Mouse (Mus musculus): ENCODE results near the gene Cxcl3. TPM values are rescaled to one million over a fixed set of nuclear protein-coding genes. Genes with fewer than 3 reads are reported as not detected.

Gene Cxcl3
- not detected in 2 replicates for polyA plus RNA-seq (2014; fragmentation: Nextera tagmentation; extraction: Ambion mirVana)

- no peak within 1 kb of the TSS for H3K27ac ChIP-seq (ENCODE audit: low read depth, low read length)
- peak within 1 kb of the TSS; percentile 26 for H3K4me3 ChIP-seq (ENCODE audit: low read depth, low read length)
- ATAC-seq (peak; percentile 84), DNase-seq (ENCODE audit: low spot score) (peak; percentile 38)
- H3K4me2 ChIP-seq (ENCODE audit: low read length), result peak within 1 kb of the TSS; percentile 57
- peaks cover 4% of the 10 kb centered on the region; the same call in 1 of the 2 replicates for H3K4me1 ChIP-seq (ENCODE audit: control insufficient read depth, insufficient read depth, low read length)
- 17% methylated on average over 24 of the region's 26 CpGs for WGBS
- H3K36me3 ChIP-seq (ENCODE audit: control insufficient read depth, insufficient read depth, low read length), result no peaks in the 10 kb centered on the region
- H3K9ac ChIP-seq (ENCODE audit: low read length), result peak within 1 kb of the TSS; percentile 45; the same call in 1 of the 2 replicates
- no peaks in the 10 kb centered on the region for H3K27me3 ChIP-seq (replicated peaks; ENCODE audit: control insufficient read depth, insufficient read depth, low read length)
- no peaks in the 10 kb centered on the region for H3K9me3 ChIP-seq (replicated peaks; ENCODE audit: control insufficient read depth, low read length)
Observed at GRCm38 (mm10) chr5:90785659-90786588, at the start of gene Cxcl3. Gene Cxcl3, plus strand, starts transcription at chr5:90786103.

DNA sequence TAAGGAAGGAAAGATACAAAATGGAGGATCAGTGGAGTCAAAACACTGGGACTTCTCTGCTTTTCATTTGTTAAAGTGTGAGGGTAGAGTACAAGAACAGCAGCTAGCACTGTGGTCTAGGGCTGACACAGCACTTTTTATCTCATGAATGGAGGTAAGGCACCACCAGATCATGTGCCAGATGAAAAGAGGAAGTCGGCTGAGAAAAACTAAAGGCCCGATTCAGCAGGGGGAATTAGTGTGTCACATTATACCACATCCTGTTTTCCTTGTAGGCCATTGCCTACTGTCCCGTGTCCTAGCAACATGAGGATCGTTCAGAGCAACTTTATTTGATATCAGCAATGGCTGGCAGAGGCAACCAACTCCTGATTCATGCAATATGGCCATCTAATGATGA, 43.9 kb upstream of the Cxcl3 start:
- Histone ChIP-seq H3K4me2 (ENCODE audit: low read length) (no peak overlapping the region), H3K36me3 (ENCODE audit: control insufficient read depth, insufficient read depth, low read length) (no peaks in the 10 kb centered on the region), H3K27ac (ENCODE audit: low read depth, low read length) (no peak overlapping the region), H3K4me1 (ENCODE audit: control insufficient read depth, insufficient read depth, low read length) (no peaks in the 10 kb centered on the region), H3K9ac (ENCODE audit: low read length) (no peak overlapping the region), H3K27me3 (replicated peaks; ENCODE audit: control insufficient read depth, insufficient read depth, low read length) (no peaks in the 10 kb centered on the region), H3K4me3 (ENCODE audit: low read depth, low read length) (no peak overlapping the region), H3K9me3 (replicated peaks; ENCODE audit: control insufficient read depth, low read length) (no peaks in the 10 kb centered on the region)
- 77% methylated on average over 4 of the region's 4 CpGs for WGBS
- no peak for ATAC-seq
- DNase-seq (ENCODE audit: low spot score), result no peak

DNA sequence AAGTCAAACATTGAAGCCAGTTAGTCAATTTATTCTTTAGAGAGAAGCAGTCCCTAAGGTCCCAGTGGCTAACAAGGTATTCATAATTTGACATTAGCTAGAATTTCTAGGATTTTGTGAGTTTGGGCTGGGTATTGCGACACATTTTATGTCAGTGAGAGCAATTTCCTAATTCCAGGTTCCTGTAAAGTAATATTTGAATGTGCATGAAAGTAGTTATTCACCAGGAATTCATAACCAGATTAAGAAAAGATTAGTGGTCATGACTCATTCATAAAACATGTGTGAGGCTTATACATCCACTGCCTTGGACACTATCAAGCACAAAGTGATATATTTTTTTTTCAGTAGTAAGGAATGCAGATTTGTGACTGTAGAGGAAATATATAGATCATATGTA, 32.0 kb upstream of the Cxcl3 start:
- H3K36me3 ChIP-seq (ENCODE audit: control insufficient read depth, insufficient read depth, low read length), result no peaks in the 10 kb centered on the region
- 93% methylated on average over 1 of the region's 1 CpGs for WGBS
- H3K4me1 ChIP-seq (ENCODE audit: control insufficient read depth, insufficient read depth, low read length), result peaks cover 6% of the 10 kb centered on the region; the same call in 1 of the 2 replicates
- no peak overlapping the region for H3K4me2 ChIP-seq (ENCODE audit: low read length)
- H3K27ac ChIP-seq (ENCODE audit: low read depth, low read length), result no peak overlapping the region
- H3K9ac ChIP-seq (ENCODE audit: low read length), result no peak overlapping the region
- DNase-seq (ENCODE audit: low spot score), result no peak
- no peak for ATAC-seq
- no peaks in the 10 kb centered on the region for H3K9me3 ChIP-seq (replicated peaks; ENCODE audit: control insufficient read depth, low read length)
- peaks cover 2% of the 10 kb centered on the region; the same call in 1 of the 2 replicates for H3K27me3 ChIP-seq (replicated peaks; ENCODE audit: control insufficient read depth, insufficient read depth, low read length)
- H3K4me3 ChIP-seq (ENCODE audit: low read depth, low read length), result no peak overlapping the region

DNA sequence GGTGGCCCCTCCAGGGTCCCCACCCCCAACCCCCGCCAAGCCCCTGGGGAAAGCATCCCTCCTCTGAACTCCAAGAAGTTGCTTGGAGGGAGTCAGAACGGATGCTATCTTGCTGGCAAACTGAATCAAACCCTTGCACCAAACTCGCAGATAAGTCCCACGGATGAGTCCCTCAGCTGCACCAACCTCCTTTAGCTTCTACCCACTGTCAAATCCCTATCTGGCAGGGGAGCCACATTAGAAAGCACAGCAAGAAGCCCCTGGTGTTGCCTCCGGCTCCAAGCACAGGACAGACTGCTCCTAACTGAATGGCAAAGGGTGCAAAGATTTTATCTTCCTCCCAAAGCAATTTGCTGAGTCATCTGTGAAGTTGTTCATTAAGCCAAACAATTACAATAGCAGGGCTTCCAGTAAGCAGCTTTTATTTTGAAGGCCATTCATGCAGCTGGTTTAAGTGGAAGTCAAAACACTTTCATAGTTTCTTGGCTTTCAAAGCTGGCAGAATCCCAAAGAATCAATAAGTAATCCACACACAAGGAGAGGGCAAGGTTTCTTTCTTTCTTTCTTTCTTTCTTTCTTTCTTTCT, 27.8 kb upstream of the Cxcl3 start:
- no peaks in the 10 kb centered on the region for H3K9me3 ChIP-seq (replicated peaks; ENCODE audit: control insufficient read depth, low read length)
- no peak overlapping the region for H3K4me2 ChIP-seq (ENCODE audit: low read length)
- no peak overlapping the region for H3K4me3 ChIP-seq (ENCODE audit: low read depth, low read length)
- no peak overlapping the region for H3K9ac ChIP-seq (ENCODE audit: low read length)
- ATAC-seq (no peak), DNase-seq (ENCODE audit: low spot score) (peak; percentile 50)
- H3K36me3 ChIP-seq (ENCODE audit: control insufficient read depth, insufficient read depth, low read length), result no peaks in the 10 kb centered on the region
- peaks cover 8% of the 10 kb centered on the region; the same call in 1 of the 2 replicates for H3K4me1 ChIP-seq (ENCODE audit: control insufficient read depth, insufficient read depth, low read length)
- H3K27ac ChIP-seq (ENCODE audit: low read depth, low read length), result no peak overlapping the region
- peaks cover 12% of the 10 kb centered on the region; the same call in 1 of the 2 replicates for H3K27me3 ChIP-seq (replicated peaks; ENCODE audit: control insufficient read depth, insufficient read depth, low read length)
- WGBS, result 31% methylated on average over 5 of the region's 5 CpGs

DNA sequence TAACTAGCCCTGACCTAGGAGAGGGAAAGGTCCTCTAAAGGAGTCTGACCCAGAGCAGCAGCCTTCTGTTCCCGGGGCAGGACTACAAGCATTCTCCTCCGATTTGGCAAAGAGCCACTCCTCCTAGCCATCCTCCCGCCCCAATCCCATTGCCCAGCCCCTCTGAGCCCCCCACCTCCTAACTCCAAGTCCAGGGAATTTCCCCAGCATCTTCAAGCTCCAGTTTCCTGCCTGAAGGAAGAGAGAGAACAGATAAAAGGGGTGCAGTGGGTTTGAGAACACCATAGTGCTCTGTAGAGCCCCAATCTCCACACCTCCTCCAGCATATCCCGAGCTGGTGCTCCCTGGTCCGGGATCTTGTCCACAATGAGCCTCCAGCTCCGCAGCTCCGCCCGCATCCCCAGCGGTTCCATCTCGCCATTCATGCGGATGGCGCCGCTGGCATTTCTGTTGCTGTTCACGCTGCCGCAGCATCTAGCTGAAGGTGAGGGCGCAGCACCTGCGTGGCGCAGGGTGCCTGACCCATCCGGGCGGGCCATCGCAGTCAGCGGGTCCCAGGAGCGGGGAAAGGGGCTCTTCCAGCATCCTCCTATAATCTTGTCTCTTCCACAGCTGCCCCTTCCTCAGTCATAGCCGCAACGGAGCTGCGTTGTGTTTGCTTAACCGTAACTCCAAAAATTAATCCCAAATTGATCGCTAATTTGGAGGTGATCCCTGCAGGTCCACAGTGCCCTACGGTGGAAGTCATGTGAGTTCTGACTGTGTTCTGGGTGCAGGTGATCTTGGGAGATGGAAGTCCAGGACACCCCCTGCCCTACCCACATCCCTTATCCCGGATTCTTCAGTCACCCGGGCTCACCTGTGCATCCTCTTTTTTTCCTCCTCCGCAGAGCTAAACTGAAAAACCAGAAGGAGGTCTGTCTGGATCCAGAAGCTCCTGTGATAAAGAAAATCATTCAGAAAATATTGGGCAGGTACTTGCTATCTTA, 26.5 kb upstream of the Cxcl3 start, which contains the start of gene Cxcl5:
TSS of gene Cxcl5 (plus strand) at position 284 of the 989 bp plus-strand sequence.
- H3K9me3 ChIP-seq (replicated peaks; ENCODE audit: control insufficient read depth, low read length), result no peaks in the 10 kb centered on the region
- H3K4me3 ChIP-seq (ENCODE audit: low read depth, low read length), result peak within 1 kb of the TSS; percentile 34
- ATAC-seq (peak; percentile 69), DNase-seq (ENCODE audit: low spot score) (peak; percentile 45)
- no peak within 1 kb of the TSS for H3K27ac ChIP-seq (ENCODE audit: low read depth, low read length)
- no peaks in the 10 kb centered on the region for H3K36me3 ChIP-seq (ENCODE audit: control insufficient read depth, insufficient read depth, low read length)
- peaks cover 8% of the 10 kb centered on the region; the same call in 1 of the 2 replicates for H3K4me1 ChIP-seq (ENCODE audit: control insufficient read depth, insufficient read depth, low read length)
- H3K4me2 ChIP-seq (ENCODE audit: low read length), result peak within 1 kb of the TSS; percentile 68
- H3K27me3 ChIP-seq (replicated peaks; ENCODE audit: control insufficient read depth, insufficient read depth, low read length), result peaks cover 12% of the 10 kb centered on the region; the same call in 1 of the 2 replicates
- 3% methylated on average over 32 of the region's 32 CpGs for WGBS
- peak within 1 kb of the TSS; percentile 67 for H3K9ac ChIP-seq (ENCODE audit: low read length)

DNA sequence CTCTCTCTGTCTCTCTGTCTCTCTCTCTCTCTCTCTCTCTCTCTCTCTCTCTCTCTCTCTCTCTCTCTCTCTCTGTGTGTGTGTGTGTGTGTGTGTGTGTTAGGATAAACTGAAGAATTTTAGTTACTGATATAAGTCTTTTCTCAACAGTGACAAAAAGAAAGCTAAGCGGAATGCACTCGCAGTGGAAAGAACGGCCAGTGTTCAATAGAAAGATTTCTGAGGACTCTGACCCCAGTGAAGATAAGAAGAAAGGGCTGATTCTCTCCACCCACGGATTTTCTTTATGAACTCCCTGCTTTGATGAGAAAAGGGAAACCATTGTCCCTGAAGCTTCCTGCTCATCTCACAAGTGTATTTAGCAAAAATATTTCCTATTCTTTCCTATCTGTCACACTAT, 25.6 kb upstream of the Cxcl3 start:
- Histone ChIP-seq H3K4me3 (ENCODE audit: low read depth, low read length) (no peak overlapping the region), H3K4me1 (ENCODE audit: control insufficient read depth, insufficient read depth, low read length) (peaks cover 8% of the 10 kb centered on the region; the same call in 1 of the 2 replicates), H3K9me3 (replicated peaks; ENCODE audit: control insufficient read depth, low read length) (no peaks in the 10 kb centered on the region), H3K9ac (ENCODE audit: low read length) (no peak overlapping the region), H3K27me3 (replicated peaks; ENCODE audit: control insufficient read depth, insufficient read depth, low read length) (peaks cover 12% of the 10 kb centered on the region; the same call in 1 of the 2 replicates), H3K27ac (ENCODE audit: low read depth, low read length) (no peak overlapping the region), H3K4me2 (ENCODE audit: low read length) (no peak overlapping the region), H3K36me3 (ENCODE audit: control insufficient read depth, insufficient read depth, low read length) (no peaks in the 10 kb centered on the region)
- WGBS, result 45% methylated on average over 4 of the region's 4 CpGs
- DNase-seq (ENCODE audit: low spot score), result no peak
- ATAC-seq, result no peak

DNA sequence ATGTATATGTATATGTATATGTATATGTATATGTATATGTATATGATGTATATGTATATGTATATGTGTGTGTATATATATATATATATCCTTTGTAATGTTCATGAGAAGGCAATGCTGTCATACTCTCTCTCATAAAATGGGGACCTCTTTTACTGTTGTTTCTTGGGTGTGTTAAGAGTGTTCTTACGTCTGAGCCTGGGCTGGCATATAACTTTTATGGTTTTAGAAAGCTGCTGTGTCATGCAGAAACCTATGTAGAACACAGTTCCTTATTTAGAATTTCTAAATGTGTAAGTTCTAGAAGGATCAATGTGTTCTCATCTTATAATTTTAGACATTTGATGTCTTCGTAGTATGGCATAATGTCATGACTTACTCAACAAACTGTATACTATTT, 25.1 kb upstream of the Cxcl3 start:
- 95% methylated on average over 2 of the region's 2 CpGs for WGBS
- Histone ChIP-seq H3K9me3 (replicated peaks; ENCODE audit: control insufficient read depth, low read length) (no peaks in the 10 kb centered on the region), H3K4me1 (ENCODE audit: control insufficient read depth, insufficient read depth, low read length) (peaks cover 8% of the 10 kb centered on the region; the same call in 1 of the 2 replicates), H3K27ac (ENCODE audit: low read depth, low read length) (no peak overlapping the region), H3K4me2 (ENCODE audit: low read length) (no peak overlapping the region), H3K27me3 (replicated peaks; ENCODE audit: control insufficient read depth, insufficient read depth, low read length) (peaks cover 12% of the 10 kb centered on the region; the same call in 1 of the 2 replicates), H3K4me3 (ENCODE audit: low read depth, low read length) (no peak overlapping the region), H3K9ac (ENCODE audit: low read length) (no peak overlapping the region), H3K36me3 (ENCODE audit: control insufficient read depth, insufficient read depth, low read length) (no peaks in the 10 kb centered on the region)
- no peak for DNase-seq (ENCODE audit: low spot score)
- ATAC-seq, result no peak

DNA sequence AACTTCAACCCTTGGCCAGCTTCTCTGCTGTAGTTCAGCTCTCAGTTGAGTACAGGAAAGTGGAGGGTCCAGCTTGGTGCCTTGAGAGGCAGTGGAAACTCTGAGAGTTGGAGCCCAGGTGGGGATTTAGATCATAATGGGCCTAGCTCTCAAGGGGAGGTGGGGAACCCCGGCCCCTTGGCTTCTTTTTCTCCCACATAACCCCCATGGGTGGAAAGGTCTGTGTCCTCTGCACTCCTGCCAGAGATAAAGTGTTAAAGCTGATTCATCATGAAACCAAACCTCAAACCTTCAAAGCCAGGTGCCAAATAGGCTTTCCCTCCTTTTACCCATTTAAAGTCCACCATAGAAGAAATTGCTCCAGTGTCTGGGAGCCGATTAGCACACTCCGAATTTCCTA, 24.1 kb upstream of the Cxcl3 start:
- H3K4me2 ChIP-seq (ENCODE audit: low read length), result no peak overlapping the region
- WGBS, result 89% methylated on average over 3 of the region's 3 CpGs
- no peaks in the 10 kb centered on the region for H3K9me3 ChIP-seq (replicated peaks; ENCODE audit: control insufficient read depth, low read length)
- DNase-seq (ENCODE audit: low spot score), result no peak
- ATAC-seq, result no peak
- peaks cover 12% of the 10 kb centered on the region; the same call in 1 of the 2 replicates for H3K27me3 ChIP-seq (replicated peaks; ENCODE audit: control insufficient read depth, insufficient read depth, low read length)
- H3K27ac ChIP-seq (ENCODE audit: low read depth, low read length), result no peak overlapping the region
- peaks cover 6% of the 10 kb centered on the region; the same call in 1 of the 2 replicates for H3K4me1 ChIP-seq (ENCODE audit: control insufficient read depth, insufficient read depth, low read length)
- no peaks in the 10 kb centered on the region for H3K36me3 ChIP-seq (ENCODE audit: control insufficient read depth, insufficient read depth, low read length)
- H3K4me3 ChIP-seq (ENCODE audit: low read depth, low read length), result no peak overlapping the region
- no peak overlapping the region for H3K9ac ChIP-seq (ENCODE audit: low read length)

All from forebrain, embryonic 14.5 days (tissue).